Mouse (Mus musculus) stomach, embryonic 14.5 days (tissue): ENCODE results near the gene Mgmt. TPM values are rescaled to one million over a fixed set of nuclear protein-coding genes. Genes with fewer than 3 reads are reported as not detected.

Experiments
- ATAC-seq: fragments of 200-750 bp; cut with Nextera tagmentation; 2 replicates; pipeline ENCODE4 v1.8.0; 2017; ENCODE audit warnings: low read depth, moderate TSS enrichment; ENCODE audit not compliant: insufficient number of reproducible peaks, insufficient read depth, low FRiP score
- H3K27ac ChIP-seq: fragments of 300-500 bp; sonication (generic); 2 replicates; pipeline ENCODE4 v1.5.1; 2014; ENCODE audit warnings: mild to moderate bottlenecking, low read length, moderate library complexity, mixed read lengths
- H3K27me3 ChIP-seq: fragments of 300-500 bp; sonication (generic); 2 replicates; pipeline ENCODE4 v1.6.1; 2014; ENCODE audit warnings: low read length, control low read depth, mixed read lengths; ENCODE audit not compliant: control insufficient read depth, insufficient read depth
- H3K36me3 ChIP-seq: fragments of 300-500 bp; sonication (generic); 2 replicates; pipeline ENCODE4 v1.6.1; 2014; ENCODE audit warnings: mild to moderate bottlenecking, control low read depth, low read length, moderate library complexity, mixed read lengths; ENCODE audit not compliant: control insufficient read depth, insufficient read depth
- H3K4me1 ChIP-seq: fragments of 300-500 bp; sonication (generic); 2 replicates; pipeline ENCODE4 v1.6.1; 2014; ENCODE audit warnings: low read length, control low read depth, mixed read lengths; ENCODE audit not compliant: control insufficient read depth, insufficient read depth
- H3K4me2 ChIP-seq: fragments of 300-500 bp; sonication (generic); replicated peaks from 2 replicates; pipeline ENCODE4 v1.6.1; 2014; ENCODE audit warnings: low read depth, low read length, control low read depth
- H3K4me3 ChIP-seq: fragments of 300-500 bp; sonication (generic); 2 replicates; pipeline ENCODE4 v1.5.1; 2014; ENCODE audit warnings: low read depth, low read length, control low read depth
- H3K9ac ChIP-seq: fragments of 300-500 bp; sonication (generic); replicated peaks from 2 replicates; pipeline ENCODE4 v1.6.1; 2014; ENCODE audit warnings: low read depth, mild to moderate bottlenecking, control low read depth, low read length, moderate library complexity, mixed read lengths
- H3K9me3 ChIP-seq: fragments of 300-500 bp; sonication (generic); 2 replicates; pipeline ENCODE4 v1.6.1; 2016; ENCODE audit warnings: low read depth, low read length, control low read depth; ENCODE audit not compliant: control insufficient read depth
- WGBS: fragments of 180-500 bp; shearing (Covaris S2); extraction: QIAGEN DNeasy Blood & Tissue Kit; methylation state at CpG from one replicate; pipeline ENCODE4 v1.1.7; 2014; 5-methylcytosine and 5-hydroxymethylcytosine counted together
- polyA plus RNA-seq: library from polyadenylated mRNA; unstranded; fragments of >200 nt; fragmentation: Nextera tagmentation; extraction: Ambion mirVana; gene quantifications from 2 replicates; pipeline ENCODE4 v1.2.1, GENCODE M21; 2014

Mgmt gene
- polyA plus RNA-seq, 1 experiment from 2014 or later = 10.5 TPM

- WGBS = 91% methylated on average over 8 of the region's 8 CpGs
- Histone ChIP-seq H3K9me3 (no peaks in the 10 kb centered on the region), H3K4me1 (no peaks in the 10 kb centered on the region), H3K4me3 (no peak overlapping the region), H3K27me3 (no peaks in the 10 kb centered on the region), H3K27ac (no peak overlapping the region), H3K36me3 (no peaks in the 10 kb centered on the region), H3K9ac (no peak overlapping the region), H3K4me2 (no peak overlapping the region)
- ATAC-seq = no peak
These were observed 234.3 kb downstream of the Mgmt start for GRCm38 (mm10) chr7:137128726-137129125.

- Histone ChIP-seq H3K9ac (no peak overlapping the region), H3K9me3 (no peaks in the 10 kb centered on the region), H3K4me3 (no peak overlapping the region), H3K4me1 (no peaks in the 10 kb centered on the region), H3K36me3 (no peaks in the 10 kb centered on the region), H3K27ac (no peak overlapping the region), H3K4me2 (no peak overlapping the region), H3K27me3 (no peaks in the 10 kb centered on the region)
- ATAC-seq = no peak
- 85% methylated on average over 10 of the region's 10 CpGs for WGBS
These were observed 235.8 kb downstream of the Mgmt start for GRCm38 (mm10) chr7:137130211-137130610.

GRCm38 (mm10) chr7:137131957-137132356 lies 237.5 kb downstream of the Mgmt start:
- Histone ChIP-seq H3K27ac (no peak overlapping the region), H3K4me2 (no peak overlapping the region), H3K4me1 (no peaks in the 10 kb centered on the region), H3K9me3 (no peaks in the 10 kb centered on the region), H3K36me3 (no peaks in the 10 kb centered on the region), H3K27me3 (no peaks in the 10 kb centered on the region), H3K4me3 (no peak overlapping the region), H3K9ac (no peak overlapping the region)
- 58% methylated on average over 5 of the region's 5 CpGs for whole genome bisulfite sequencing
- ATAC-seq = no peak

GRCm38 (mm10) chr7:137138101-137138500 lies 243.7 kb downstream of the Mgmt start:
- Histone ChIP-seq H3K4me2 (no peak overlapping the region), H3K36me3 (no peaks in the 10 kb centered on the region), H3K4me3 (no peak overlapping the region), H3K27me3 (no peaks in the 10 kb centered on the region), H3K9ac (no peak overlapping the region), H3K9me3 (no peaks in the 10 kb centered on the region), H3K27ac (no peak overlapping the region), H3K4me1 (no peaks in the 10 kb centered on the region)
- ATAC-seq = no peak
- 64% methylated on average over 5 of the region's 5 CpGs for WGBS

- no peak overlapping the region for H3K4me3 ChIP-seq
- no peak overlapping the region for H3K9ac ChIP-seq
- WGBS = 73% methylated on average over 7 of the region's 7 CpGs
- no peaks in the 10 kb centered on the region for H3K4me1 ChIP-seq
- no peak for ATAC-seq
- H3K36me3 ChIP-seq = no peaks in the 10 kb centered on the region
- H3K27me3 ChIP-seq = no peaks in the 10 kb centered on the region
- no peaks in the 10 kb centered on the region for H3K9me3 ChIP-seq
- no peak overlapping the region for H3K4me2 ChIP-seq
- no peak overlapping the region for H3K27ac ChIP-seq
These were observed 245.9 kb downstream of the Mgmt start for GRCm38 (mm10) chr7:137140321-137140720.

- H3K27ac ChIP-seq = no peak overlapping the region
- H3K27me3 ChIP-seq = no peaks in the 10 kb centered on the region
- H3K4me3 ChIP-seq = no peak overlapping the region
- 48% methylated on average over 3 of the region's 3 CpGs for WGBS
- no peak for ATAC-seq
- no peak overlapping the region for H3K9ac ChIP-seq
- no peaks in the 10 kb centered on the region for H3K9me3 ChIP-seq
- H3K4me1 ChIP-seq = no peaks in the 10 kb centered on the region
- no peaks in the 10 kb centered on the region for H3K36me3 ChIP-seq
- H3K4me2 ChIP-seq = no peak overlapping the region
These were observed 247.0 kb downstream of the Mgmt start for GRCm38 (mm10) chr7:137141386-137141785.

- H3K27ac ChIP-seq = no peak overlapping the region
- H3K9ac ChIP-seq = no peak overlapping the region
- H3K4me3 ChIP-seq = no peak overlapping the region
- no peaks in the 10 kb centered on the region for H3K27me3 ChIP-seq
- no peaks in the 10 kb centered on the region for H3K9me3 ChIP-seq
- 85% methylated on average over 12 of the region's 12 CpGs for WGBS
- H3K4me1 ChIP-seq = no peaks in the 10 kb centered on the region
- no peak overlapping the region for H3K4me2 ChIP-seq
- no peaks in the 10 kb centered on the region for H3K36me3 ChIP-seq
- no peak for ATAC-seq
These were observed 252.7 kb downstream of the Mgmt start for GRCm38 (mm10) chr7:137147101-137147500.

GRCm38 (mm10) chr7:137151854-137152253 lies 257.4 kb downstream of the Mgmt start:
- no peaks in the 10 kb centered on the region for H3K4me1 ChIP-seq
- whole genome bisulfite sequencing = 83% methylated on average over 2 of the region's 2 CpGs
- H3K27me3 ChIP-seq = no peaks in the 10 kb centered on the region
- H3K4me3 ChIP-seq = no peak overlapping the region
- no peaks in the 10 kb centered on the region for H3K36me3 ChIP-seq
- H3K9me3 ChIP-seq = no peaks in the 10 kb centered on the region
- H3K4me2 ChIP-seq = no peak overlapping the region
- ATAC-seq = no peak
- H3K9ac ChIP-seq = no peak overlapping the region
- no peak overlapping the region for H3K27ac ChIP-seq

GRCm38 (mm10) chr7:137154623-137155022 lies 260.2 kb downstream of the Mgmt start:
- no peak for ATAC-seq
- Histone ChIP-seq H3K9me3 (no peaks in the 10 kb centered on the region), H3K4me1 (no peaks in the 10 kb centered on the region), H3K27me3 (no peaks in the 10 kb centered on the region), H3K27ac (no peak overlapping the region), H3K4me3 (no peak overlapping the region), H3K9ac (no peak overlapping the region), H3K36me3 (no peaks in the 10 kb centered on the region), H3K4me2 (no peak overlapping the region)
- 50% methylated on average over 2 of the region's 2 CpGs for WGBS
